22 mouse cellular contexts compared by ENCODE assay signal in genomic region chr11:97286973-97287372, GRCm38 (mm10).
"Had no signal": no experiment of that assay in that cellular context is flagged by ENCODE, and none has a peak within 500 bp of the region (broad histone marks: within the 10 kb centered on the region; RNA-seq: fewer than 3 reads in every experiment).

No protein-coding gene starts in this region.

- H3K27me3 ChIP-seq: kidney, embryonic 15.5 days; limb, embryonic 12.5 days; limb, embryonic 15.5 days; lung, embryonic 15.5 days; megakaryocyte, embryonic 14.5 days; midbrain, embryonic 13.5 days had no signal

- H3K4me1 ChIP-seq: lung, embryonic 15.5 days had no signal

- H3K4me2 ChIP-seq: kidney, embryonic 15.5 days; limb, embryonic 12.5 days; limb, embryonic 15.5 days; liver, embryonic 11.5 days; lung, embryonic 15.5 days; midbrain, embryonic 13.5 days had no signal

- H3K9me3 ChIP-seq: kidney, embryonic 15.5 days; limb, embryonic 12.5 days; limb, embryonic 15.5 days; lung, embryonic 15.5 days; megakaryocyte, embryonic 14.5 days; midbrain, embryonic 10.5 days; midbrain, embryonic 13.5 days had no signal

- H3K36me3 ChIP-seq: kidney, embryonic 15.5 days; limb, embryonic 12.5 days; limb, embryonic 15.5 days; lung, embryonic 15.5 days; midbrain, embryonic 10.5 days; midbrain, embryonic 13.5 days had no signal

- DNase-seq: kidney, adult 8-10 months; kidney, postnatal 10 days; kidney, postnatal 36 days; left cerebral cortex, postnatal 4 days; lung, adult 18-20 months; lung, postnatal 10 days; lung, postnatal 36 days; right cerebral cortex, adult 18-20 months; right cerebral cortex, postnatal 14 days; right cerebral cortex, postnatal 4 days; spleen, adult 18-20 months; thymus, adult 18-20 months; thymus, postnatal 36 days had no signal

- H3K4me3 ChIP-seq: kidney, embryonic 15.5 days; limb, embryonic 12.5 days; limb, embryonic 15.5 days; lung, embryonic 15.5 days; megakaryocyte, embryonic 14.5 days; midbrain, embryonic 10.5 days; midbrain, embryonic 13.5 days had no signal

- H3K9ac ChIP-seq: kidney, embryonic 15.5 days; limb, embryonic 12.5 days; limb, embryonic 15.5 days; liver, embryonic 14.5 days; lung, embryonic 15.5 days; midbrain, embryonic 13.5 days had no signal

- H3K27ac ChIP-seq: limb, embryonic 12.5 days; limb, embryonic 15.5 days; liver, embryonic 14.5 days; lung, embryonic 15.5 days; midbrain, embryonic 10.5 days; midbrain, embryonic 13.5 days had no signal

- ATAC-seq: midbrain, embryonic 13.5 days had no signal
